Mouse (Mus musculus): ENCODE measurements around the gene Spag8. TPM values are rescaled to one million over a fixed set of nuclear protein-coding genes. Genes with fewer than 3 reads are reported as not detected.
A peak's percentile ranks its signal among the peaks of the same experiment; 100 is the strongest.

Gene Spag8
- total RNA-seq, 2 experiments from 2014 or later = 0.32 TPM; not detected in 1

- no peak for DNase-seq
Measured at GRCm38 (mm10) chr4:43649783-43650182, 3.6 kb downstream of the Spag8 start.

- no peak for DNase-seq
Measured at GRCm38 (mm10) chr4:43640491-43640890, 12.9 kb downstream of the Spag8 start.

- no peak for DNase-seq
Measured at GRCm38 (mm10) chr4:43640076-43640475, 13.3 kb downstream of the Spag8 start.

GRCm38 (mm10) chr4:43636751-43637150 is 16.6 kb downstream of the Spag8 start:
- DNase-seq = no peak

DNA sequence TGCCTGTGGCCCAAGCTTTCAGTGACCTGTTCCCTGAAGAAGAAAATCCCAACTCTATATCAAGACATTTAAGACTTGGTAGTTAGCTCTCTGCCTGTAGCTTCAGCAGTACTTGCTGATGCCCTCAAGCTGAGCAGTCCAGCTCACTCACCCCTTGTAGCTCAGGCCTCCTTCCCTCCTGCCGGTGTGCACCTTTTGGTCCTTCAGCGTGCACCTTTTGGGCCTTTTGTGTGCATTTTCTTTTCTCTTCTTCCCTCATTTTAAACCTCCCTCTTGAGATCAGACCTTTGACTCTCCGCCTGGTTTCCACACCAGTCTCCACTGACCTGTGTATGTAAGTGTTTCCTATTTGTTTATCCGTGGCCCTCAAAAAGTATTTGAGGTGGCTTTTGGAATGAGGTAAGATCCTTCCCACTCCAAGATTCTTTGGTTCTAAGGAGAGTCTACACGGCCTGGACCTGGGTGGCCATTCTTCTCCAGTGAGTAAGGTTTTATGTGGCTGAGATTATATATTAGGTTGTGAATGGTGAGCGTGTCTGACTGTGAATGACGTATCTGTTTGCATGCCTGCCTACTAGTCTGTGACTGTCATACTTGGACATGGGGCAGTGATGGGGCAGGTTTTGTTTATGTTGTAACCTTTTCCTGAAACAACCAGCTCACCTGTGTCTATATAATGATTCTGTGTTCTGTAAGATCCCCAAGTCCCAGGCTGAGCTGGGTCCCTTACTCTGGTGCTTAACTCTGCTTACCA is 18.6 kb downstream of the Spag8 start:
- DNase-seq = no peak

- no peak for DNase-seq
Measured at GRCm38 (mm10) chr4:43633736-43634135, 19.7 kb downstream of the Spag8 start.

GRCm38 (mm10) chr4:43633296-43633695 is 20.1 kb downstream of the Spag8 start:
- no peak for DNase-seq

DNA sequence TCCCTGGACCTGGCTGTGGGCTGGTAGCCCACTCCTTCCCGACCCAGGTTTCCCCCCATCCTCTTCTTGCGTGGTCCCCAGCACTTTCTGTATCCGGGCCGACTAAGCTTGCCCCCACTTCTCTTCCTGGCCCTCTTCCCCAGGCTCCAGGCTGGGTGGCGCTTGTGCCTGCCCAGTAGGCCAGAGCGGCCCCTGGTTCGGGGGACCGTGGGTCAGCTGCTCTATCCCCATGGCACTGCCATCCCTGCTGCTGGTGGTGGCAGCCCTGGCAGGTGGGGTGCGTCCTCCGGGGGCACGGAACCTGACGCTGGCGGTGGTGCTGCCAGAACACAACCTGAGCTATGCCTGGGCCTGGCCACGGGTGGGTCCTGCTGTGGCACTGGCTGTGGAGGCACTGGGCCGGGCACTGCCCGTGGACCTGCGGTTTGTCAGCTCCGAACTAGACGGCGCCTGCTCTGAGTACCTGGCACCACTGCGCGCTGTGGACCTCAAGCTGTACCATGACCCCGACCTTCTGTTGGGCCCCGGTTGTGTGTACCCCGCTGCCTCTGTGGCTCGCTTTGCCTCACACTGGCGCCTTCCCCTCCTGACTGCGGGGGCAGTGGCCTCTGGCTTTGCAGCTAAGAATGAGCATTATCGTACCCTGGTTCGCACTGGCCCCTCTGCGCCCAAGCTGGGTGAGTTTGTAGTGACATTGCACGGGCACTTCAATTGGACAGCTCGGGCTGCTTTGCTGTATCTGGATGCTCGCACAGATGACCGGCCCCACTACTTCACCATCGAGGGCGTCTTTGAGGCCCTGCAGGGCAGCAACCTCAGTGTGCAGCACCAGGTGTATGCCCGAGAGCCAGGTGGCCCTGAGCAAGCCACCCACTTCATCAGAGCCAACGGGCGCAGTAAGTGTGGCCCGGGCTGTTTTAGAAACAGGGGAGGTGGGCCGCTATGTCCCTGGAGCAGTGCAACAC is 21.2 kb downstream of the Spag8 start:
- peak; percentile 39 for DNase-seq

DNA sequence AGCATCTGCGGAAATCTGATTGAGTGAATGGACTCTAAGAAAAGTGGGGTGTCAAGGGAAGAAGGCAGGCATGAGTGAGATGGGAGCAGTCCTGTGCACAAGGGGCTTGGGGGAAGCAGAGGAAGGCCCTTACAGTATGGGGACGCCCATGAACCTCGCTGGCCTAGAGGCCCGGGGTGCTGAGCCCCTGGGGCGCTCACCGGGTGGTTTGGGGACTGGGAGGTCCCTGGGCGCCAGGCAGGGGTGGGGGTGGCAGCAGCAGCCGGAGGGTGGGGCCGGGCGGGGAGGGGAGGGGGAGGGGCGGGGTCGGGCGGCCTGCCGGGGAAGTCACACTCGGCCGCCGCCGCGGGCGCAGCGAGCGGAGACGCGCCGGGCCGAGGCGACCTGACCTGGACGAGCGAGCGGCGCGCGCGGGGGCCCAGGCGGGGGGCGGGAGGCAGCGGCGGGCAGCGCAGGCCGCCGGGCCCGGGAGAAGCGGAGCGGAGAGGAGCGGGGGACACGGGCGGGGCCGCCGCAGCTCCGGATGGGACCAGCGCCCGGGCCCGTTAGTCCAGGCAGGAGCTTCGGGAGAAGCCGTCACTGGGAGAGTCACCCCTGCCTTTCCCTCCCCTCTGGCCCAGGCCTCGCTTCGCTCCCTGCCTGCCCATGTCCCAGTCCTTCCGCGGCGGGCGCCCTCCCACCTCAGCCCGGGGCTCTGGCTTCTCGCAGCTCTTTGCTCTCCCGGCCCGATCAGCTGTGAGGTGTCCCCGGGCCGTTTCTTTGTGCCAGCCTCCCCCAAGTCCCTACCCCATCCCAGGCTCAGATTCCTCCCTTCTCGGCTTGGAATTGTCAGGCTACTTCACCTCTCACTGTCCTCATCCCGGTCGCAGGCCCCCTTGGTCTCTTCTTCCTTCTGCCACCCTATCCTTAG is 22.1 kb downstream of the Spag8 start, which contains the start of gene Npr2:
Gene Npr2, plus strand, starts transcription at position 890 of the 910 bp plus-strand sequence.
- peak; percentile 72 for DNase-seq

GRCm38 (mm10) chr4:43630671-43631045 is 22.7 kb downstream of the Spag8 start:
- no peak for DNase-seq

DNA sequence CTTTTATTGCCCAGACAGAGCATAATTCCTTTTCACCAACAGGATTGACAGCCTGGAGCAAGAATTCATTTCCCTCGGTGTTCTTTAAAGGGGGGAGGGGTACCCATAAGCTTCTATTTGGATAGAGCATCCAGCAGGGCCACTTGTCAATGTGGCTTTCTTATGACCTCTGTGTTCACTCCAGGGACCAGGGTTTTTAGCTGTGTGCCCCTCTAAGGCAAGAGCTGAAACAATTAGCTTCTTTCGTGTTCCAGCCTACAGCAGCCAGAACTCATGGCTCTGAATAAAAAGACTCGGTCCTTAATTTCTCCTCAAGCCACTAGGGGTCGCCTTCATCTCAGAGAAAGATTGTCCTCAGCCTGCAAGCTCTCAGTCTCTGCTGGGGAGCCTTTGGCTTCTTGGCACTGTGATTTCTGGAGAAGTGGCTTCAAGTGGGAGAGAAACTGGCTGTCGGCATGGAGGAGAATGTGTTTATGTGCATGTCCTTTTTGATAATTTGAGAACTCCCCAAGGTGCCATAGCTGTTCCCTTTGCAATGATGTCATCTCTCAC is 23.3 kb downstream of the Spag8 start:
- peak; percentile 88 for DNase-seq

- no peak for DNase-seq
Measured at GRCm38 (mm10) chr4:43629106-43629817, 24.1 kb downstream of the Spag8 start.

- no peak for DNase-seq
Measured at GRCm38 (mm10) chr4:43620146-43620778, 33.1 kb downstream of the Spag8 start.

- peak; percentile 20 for DNase-seq
Measured at GRCm38 (mm10) chr4:43613060-43613730, 40.2 kb downstream of the Spag8 start.

- DNase-seq = no peak
Measured at GRCm38 (mm10) chr4:43612534-43612933, 40.9 kb downstream of the Spag8 start.

DNA sequence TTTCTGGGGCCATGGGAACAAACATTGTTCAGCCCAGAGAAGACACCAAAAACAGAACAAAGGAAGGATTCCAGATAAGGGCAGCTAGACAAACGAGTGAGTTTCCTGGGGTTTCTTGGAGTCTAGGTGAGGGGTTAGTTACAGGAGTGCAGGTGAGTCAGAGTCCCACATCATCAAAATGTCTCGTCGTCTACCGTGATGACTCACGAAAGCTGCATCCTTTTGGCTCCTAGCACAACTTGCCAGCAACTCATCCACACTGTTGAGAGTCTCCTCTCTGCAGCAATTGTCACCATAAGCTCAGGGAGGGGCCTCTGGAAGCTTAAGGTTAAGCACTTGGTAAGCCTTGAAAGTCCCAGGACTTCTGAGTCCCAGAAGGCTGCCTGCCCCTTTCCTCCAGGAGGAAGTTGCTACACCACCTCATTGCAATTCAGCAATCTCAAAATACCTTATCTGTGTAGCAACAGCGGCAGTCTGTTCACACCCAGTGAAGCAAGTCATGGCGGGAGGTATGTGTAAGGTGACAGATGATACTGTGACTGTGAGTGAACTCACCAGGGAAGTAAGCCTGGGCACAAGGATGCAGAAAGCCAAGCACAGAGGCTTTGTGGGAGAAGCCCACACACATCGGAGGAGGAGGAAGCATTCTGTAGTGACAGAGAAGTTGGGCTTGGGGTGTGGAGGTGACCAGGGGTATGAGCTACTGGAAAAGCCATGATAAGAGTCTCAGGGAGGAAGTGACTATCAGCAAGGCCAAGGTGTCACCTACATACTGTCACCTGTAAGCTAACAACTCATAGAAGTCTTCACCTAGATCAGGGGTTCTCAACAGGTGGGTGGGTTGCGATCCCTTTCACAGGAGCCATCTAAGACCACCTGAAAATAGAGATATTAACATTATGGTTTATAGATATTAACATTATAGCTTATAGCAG is 48.4 kb downstream of the Spag8 start:
- DNase-seq = no peak

DNA sequence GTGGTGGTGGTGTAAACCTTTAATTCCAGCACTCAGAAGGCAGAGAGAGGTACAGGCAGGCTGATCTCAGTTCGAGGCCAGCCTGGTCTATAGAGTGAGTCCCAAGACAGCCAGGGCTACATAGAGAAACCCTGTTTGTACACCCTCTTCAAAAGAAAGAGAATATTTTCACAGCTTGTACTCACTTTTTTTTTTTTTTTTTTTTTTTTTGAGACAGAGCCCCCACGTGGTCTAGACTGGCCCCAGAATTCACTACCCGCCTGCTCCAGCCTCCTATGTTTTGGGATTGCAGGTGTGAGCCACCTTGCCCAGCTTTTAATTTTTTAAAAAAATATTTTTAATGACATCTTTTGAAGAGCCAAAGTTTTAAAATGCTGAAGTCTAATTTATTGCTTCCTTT is 49.3 kb downstream of the Spag8 start:
- no peak for DNase-seq
